Mouse (Mus musculus) spleen, adult 2 months (tissue): ENCODE measurements around the gene Fnbp1l.

ENCODE experiments used
- CTCF ChIP-seq: fragments of 200-500 bp; IDR thresholded peaks from 2 replicates; pipeline ENCODE4 v1.5.1; 2011; ENCODE audit warnings: mild to moderate bottlenecking, inconsistent platforms; ENCODE audit not compliant: insufficient read depth, insufficient read length, insufficient replicate concordance; ENCODE audit errors: extremely low read depth
- POLR2A ChIP-seq: fragments of 200-500 bp; IDR thresholded peaks from 2 replicates; pipeline ENCODE4 v1.6.1; 2011; ENCODE audit warnings: low read depth, low read length, inconsistent platforms

GRCm38 (mm10) chr3:122519082-122519481 is 100.4 kb downstream of the Fnbp1l start:
- no peak for TF ChIP-seq POLR2A
- TF ChIP-seq CTCF = no peak
